Mouse (Mus musculus) G1E (cell line): ENCODE data around the gene Caln1.

Source experiments
- CTCF ChIP-seq: IDR thresholded peaks from 2 replicates; pipeline ENCODE4 v1.5.1; 2012; ENCODE audit warnings: low read depth, low read length, inconsistent platforms, mixed read lengths
- POLR2AphosphoS5 ChIP-seq: IDR thresholded peaks from 2 replicates; pipeline ENCODE4 v1.6.1; 2012; ENCODE audit warnings: low read depth, low read length, inconsistent platforms; ENCODE audit not compliant: insufficient replicate concordance
- TAL1 ChIP-seq: conservative IDR thresholded peaks from 2 replicates; pipeline ENCODE4 v1.6.1; 2012; ENCODE audit warnings: low read depth, low read length, inconsistent platforms, mixed read lengths

DNA sequence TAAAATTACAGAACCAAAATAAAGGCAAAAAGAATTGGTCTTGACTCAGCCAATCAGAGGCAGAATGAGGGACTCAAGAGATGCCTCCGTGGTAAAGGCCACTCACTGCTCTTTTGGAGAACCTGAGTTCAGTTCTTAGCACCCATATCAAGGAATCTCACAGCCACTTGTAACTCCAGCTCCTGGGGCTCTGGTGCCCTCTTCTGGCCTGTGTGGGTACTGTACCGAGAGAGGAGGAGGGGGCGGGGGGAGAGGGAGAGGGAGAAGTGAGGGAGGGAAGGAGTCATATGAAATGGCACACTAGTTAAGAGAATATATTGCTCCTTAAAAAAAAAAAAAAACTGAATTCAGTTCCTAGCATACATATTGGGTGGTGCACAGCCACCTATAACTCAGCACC, 442.7 kb downstream of the Caln1 start:
- TF ChIP-seq CTCF, result no peak
- TF ChIP-seq POLR2AphosphoS5, result no peak
- no peak for TF ChIP-seq TAL1
